Mouse (Mus musculus) thymus, postnatal 14 days (tissue): ENCODE results near the gene Vps26a.
"Not testable (repeated sequence)": the region's sequence is repeated elsewhere in the genome, so short reads cannot be mapped to it uniquely, and the experiment has no call there.

Experiments used
- DNase-seq: peaks from one replicate; pipeline ENCODE4 v3.0.0; 2021

Vps26a gene

GRCm38 (mm10) chr10:62500916-62501615 lies 14.5 kb upstream of the Vps26a start:
- DNase-seq, result peak; percentile 55

- peak; percentile 81 for DNase-seq
Measured at GRCm38 (mm10) chr10:62500088-62500915, 13.7 kb upstream of the Vps26a start.

GRCm38 (mm10) chr10:62491681-62492080 lies 5.1 kb upstream of the Vps26a start:
- not testable (repeated sequence) for DNase-seq

GRCm38 (mm10) chr10:62488266-62488665 lies 1.7 kb upstream of the Vps26a start:
- DNase-seq, result peak; percentile 47

- peak; percentile 18 for DNase-seq
Measured at GRCm38 (mm10) chr10:62485878-62486582, 575 bp downstream of the Vps26a start.

GRCm38 (mm10) chr10:62481108-62481852 lies 5.3 kb downstream of the Vps26a start:
- no peak for DNase-seq

GRCm38 (mm10) chr10:62476980-62477379 lies 9.6 kb downstream of the Vps26a start:
- DNase-seq, result no peak

GRCm38 (mm10) chr10:62474944-62475343 lies 11.7 kb downstream of the Vps26a start:
- no peak for DNase-seq

GRCm38 (mm10) chr10:62471105-62471504 lies 15.5 kb downstream of the Vps26a start:
- DNase-seq, result no peak

GRCm38 (mm10) chr10:62469736-62470135 lies 16.9 kb downstream of the Vps26a start:
- no peak for DNase-seq

GRCm38 (mm10) chr10:62461321-62461720 lies 25.3 kb downstream of the Vps26a start:
- DNase-seq, result no peak

- not testable (repeated sequence) for DNase-seq
Measured at GRCm38 (mm10) chr10:62452001-62452400, 34.6 kb downstream of the Vps26a start.

- DNase-seq, result peak; percentile 19
Measured at GRCm38 (mm10) chr10:62450280-62450640, 36.3 kb downstream of the Vps26a start.

GRCm38 (mm10) chr10:62449364-62450279 lies 37.0 kb downstream of the Vps26a start, which contains the start of the genes 4930507D05Rik and Supv3l1:
Gene 4930507D05Rik, plus strand, starts transcription at chr10:62449489.
Gene Supv3l1, minus strand, starts transcription at chr10:62449738.
- peak; percentile 92 for DNase-seq

- DNase-seq, result no peak
Measured at GRCm38 (mm10) chr10:62430427-62430826, 56.2 kb downstream of the Vps26a start.

- no peak for DNase-seq
Measured at GRCm38 (mm10) chr10:62425081-62425871, 61.3 kb downstream of the Vps26a start.

GRCm38 (mm10) chr10:62422255-62422654 lies 64.3 kb downstream of the Vps26a start, which contains the start of gene Hkdc1:
Gene Hkdc1, minus strand, starts transcription at chr10:62422491.
- no peak for DNase-seq

GRCm38 (mm10) chr10:62421127-62421526 lies 65.5 kb downstream of the Vps26a start:
- DNase-seq, result no peak

- no peak for DNase-seq
Measured at GRCm38 (mm10) chr10:62420399-62420798, 66.2 kb downstream of the Vps26a start.

GRCm38 (mm10) chr10:62419422-62419821 lies 67.2 kb downstream of the Vps26a start:
- DNase-seq, result no peak
